Mouse (Mus musculus): ENCODE measurements around the gene Cbln1.

GRCm38 (mm10) chr8:87451737-87452136 lies 20.7 kb downstream of the Cbln1 start:
- TF ChIP-seq CTCF (conservative IDR thresholded peaks at IDR 0.05 in 1 of 2, IDR thresholded peaks at IDR 0.05 in 1 of 2; ENCODE audit: low read depth in 2 of 2, low read length in 2 of 2) (no peak), CHD2 (IDR thresholded peaks at IDR 0.05; ENCODE audit: low read length) (no peak), RCOR1 (conservative IDR thresholded peaks at IDR 0.05; ENCODE audit: low read depth, low read length) (no peak), NELFE (IDR thresholded peaks at IDR 0.05; ENCODE audit: low read depth, low read length) (no peak), SIN3A (IDR thresholded peaks at IDR 0.05; ENCODE audit: low read length) (no peak), PAX5 (IDR thresholded peaks at IDR 0.05; ENCODE audit: low read length) (no peak)
